Mouse (Mus musculus): ENCODE data around the gene Comt. TPM values are rescaled to one million over a fixed set of nuclear protein-coding genes. Genes with fewer than 3 reads are reported as not detected.

The Comt gene
- polyA plus RNA-seq (2012): 7.4 and 19.9 TPM in 2 replicates

DNA sequence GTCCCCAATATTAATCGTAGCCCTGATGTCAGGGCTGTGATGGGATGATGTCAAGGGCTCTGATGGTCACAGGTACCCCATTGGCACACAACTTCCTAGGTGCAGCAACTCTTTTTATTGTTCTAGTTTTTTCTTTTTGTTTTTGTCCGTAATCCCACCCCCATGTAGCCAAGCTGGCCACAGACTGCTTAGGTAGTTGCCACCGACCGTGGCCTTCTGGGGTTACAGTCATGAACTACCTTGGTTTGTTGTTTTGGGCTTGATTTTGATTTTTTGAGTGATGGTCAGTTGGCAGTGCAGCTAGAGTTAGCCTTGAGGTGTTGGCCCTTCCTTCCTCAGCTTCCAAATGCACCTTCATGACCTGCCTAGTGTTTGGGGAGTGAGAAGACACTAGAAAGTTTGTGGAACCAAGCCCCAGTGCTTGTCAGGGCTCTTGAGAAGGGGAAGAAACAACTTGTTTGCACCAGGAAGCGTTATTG, at the start of gene Comt:
Gene Comt (minus strand): TSS at position 51 of the 479 bp plus-strand sequence.
- peaks cover 74% of the 10 kb centered on the region for H3K4me1 ChIP-seq (ENCODE audit: control insufficient read depth)
- H3K4me3 ChIP-seq (replicated peaks): peak within 1 kb of the TSS; percentile 89
- no peaks in the 10 kb centered on the region for H3K27me3 ChIP-seq (ENCODE audit: control insufficient read depth)
- H3K36me3 ChIP-seq (ENCODE audit: control insufficient read depth): peaks cover 76% of the 10 kb centered on the region
- TF ChIP-seq GATA1 (IDR thresholded peaks at IDR 0.05; ENCODE audit: low read length): no peak
- TF ChIP-seq TAL1 (IDR thresholded peaks at IDR 0.05; ENCODE audit: low read length): no peak
- no peaks in the 10 kb centered on the region for H3K9me3 ChIP-seq (ENCODE audit: control insufficient read depth, low read length)

DNA sequence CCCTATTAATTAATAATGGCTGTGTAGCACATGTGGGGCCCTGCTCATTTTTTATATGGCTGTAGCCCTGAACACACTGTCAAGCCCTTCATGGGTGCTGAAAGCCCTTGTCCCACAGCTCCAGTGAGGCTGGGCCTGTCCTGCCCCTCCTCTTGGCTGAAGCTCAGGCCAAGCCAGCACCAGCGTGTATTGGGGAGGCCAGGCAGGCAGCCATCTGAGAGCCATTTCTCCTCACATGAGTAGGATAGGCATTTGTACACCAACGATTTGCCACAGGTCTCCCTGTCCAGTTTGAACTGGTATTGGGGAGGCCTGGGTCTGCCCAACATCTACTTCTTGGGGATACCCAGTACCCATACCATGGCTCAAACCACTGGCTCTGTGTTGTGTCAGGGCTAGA, 47.4 kb upstream of the Comt start:
- Histone ChIP-seq H3K4me1 (ENCODE audit: control insufficient read depth) (peaks cover 2% of the 10 kb centered on the region; the same call in 1 of the 2 replicates), H3K4me3 (replicated peaks) (no peak overlapping the region), H3K9me3 (ENCODE audit: control insufficient read depth, low read length) (no peaks in the 10 kb centered on the region), H3K27me3 (ENCODE audit: control insufficient read depth) (no peaks in the 10 kb centered on the region), H3K36me3 (ENCODE audit: control insufficient read depth) (peaks cover 100% of the 10 kb centered on the region)
- TF ChIP-seq GATA1 (IDR thresholded peaks at IDR 0.05; ENCODE audit: low read length): no peak
- no peak for TF ChIP-seq TAL1 (IDR thresholded peaks at IDR 0.05; ENCODE audit: low read length)

GRCm38 (mm10) chr16:18472976-18473375, 46.3 kb upstream of the Comt start:
- no peak overlapping the region for H3K4me3 ChIP-seq (replicated peaks)
- no peaks in the 10 kb centered on the region for H3K27me3 ChIP-seq (ENCODE audit: control insufficient read depth)
- H3K9me3 ChIP-seq (ENCODE audit: control insufficient read depth, low read length): no peaks in the 10 kb centered on the region
- H3K36me3 ChIP-seq (ENCODE audit: control insufficient read depth): peaks cover 100% of the 10 kb centered on the region
- H3K4me1 ChIP-seq (ENCODE audit: control insufficient read depth): peaks cover under 1% of the 10 kb centered on the region; the same call in 1 of the 2 replicates
- TF ChIP-seq TAL1 (IDR thresholded peaks at IDR 0.05; ENCODE audit: low read length): no peak
- no peak for TF ChIP-seq GATA1 (IDR thresholded peaks at IDR 0.05; ENCODE audit: low read length)

DNA sequence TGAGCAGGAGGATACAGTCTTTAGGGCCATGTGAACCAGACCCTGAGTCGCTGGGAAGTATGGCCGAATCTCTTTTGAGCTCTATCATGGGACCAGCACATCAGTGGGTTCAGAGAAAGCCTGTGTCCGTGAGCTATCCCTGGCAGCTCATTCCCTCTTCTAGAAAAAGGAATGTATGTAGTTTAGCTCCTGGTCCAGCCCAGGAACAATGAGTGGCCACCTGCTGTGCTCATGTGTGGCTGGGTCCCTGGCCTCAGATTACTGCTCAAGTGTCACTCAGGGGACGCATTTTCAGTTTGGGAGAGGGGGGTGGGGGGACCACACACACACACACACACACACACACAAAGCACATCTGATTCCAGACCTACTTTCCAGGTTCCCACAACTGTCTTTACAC, 45.8 kb upstream of the Comt start:
- TF ChIP-seq GATA1 (IDR thresholded peaks at IDR 0.05; ENCODE audit: low read length): no peak
- no peak for TF ChIP-seq TAL1 (IDR thresholded peaks at IDR 0.05; ENCODE audit: low read length)
- Histone ChIP-seq H3K27me3 (ENCODE audit: control insufficient read depth) (no peaks in the 10 kb centered on the region), H3K36me3 (ENCODE audit: control insufficient read depth) (peaks cover 100% of the 10 kb centered on the region), H3K9me3 (ENCODE audit: control insufficient read depth, low read length) (no peaks in the 10 kb centered on the region), H3K4me3 (replicated peaks) (no peak overlapping the region), H3K4me1 (ENCODE audit: control insufficient read depth) (no peaks in the 10 kb centered on the region)

GRCm38 (mm10) chr16:18471976-18472375, 45.3 kb upstream of the Comt start:
- Histone ChIP-seq H3K36me3 (ENCODE audit: control insufficient read depth) (peaks cover 100% of the 10 kb centered on the region), H3K27me3 (ENCODE audit: control insufficient read depth) (no peaks in the 10 kb centered on the region), H3K4me3 (replicated peaks) (no peak overlapping the region), H3K4me1 (ENCODE audit: control insufficient read depth) (no peaks in the 10 kb centered on the region), H3K9me3 (ENCODE audit: control insufficient read depth, low read length) (no peaks in the 10 kb centered on the region)
- TF ChIP-seq TAL1 (IDR thresholded peaks at IDR 0.05; ENCODE audit: low read length) (no peak), GATA1 (IDR thresholded peaks at IDR 0.05; ENCODE audit: low read length) (no peak)

- TF ChIP-seq GATA1 (IDR thresholded peaks at IDR 0.05; ENCODE audit: low read length) (no peak), TAL1 (IDR thresholded peaks at IDR 0.05; ENCODE audit: low read length) (no peak)
- H3K27me3 ChIP-seq (ENCODE audit: control insufficient read depth): no peaks in the 10 kb centered on the region
Measured at GRCm38 (mm10) chr16:18471381-18471955, 44.8 kb upstream of the Comt start.

DNA sequence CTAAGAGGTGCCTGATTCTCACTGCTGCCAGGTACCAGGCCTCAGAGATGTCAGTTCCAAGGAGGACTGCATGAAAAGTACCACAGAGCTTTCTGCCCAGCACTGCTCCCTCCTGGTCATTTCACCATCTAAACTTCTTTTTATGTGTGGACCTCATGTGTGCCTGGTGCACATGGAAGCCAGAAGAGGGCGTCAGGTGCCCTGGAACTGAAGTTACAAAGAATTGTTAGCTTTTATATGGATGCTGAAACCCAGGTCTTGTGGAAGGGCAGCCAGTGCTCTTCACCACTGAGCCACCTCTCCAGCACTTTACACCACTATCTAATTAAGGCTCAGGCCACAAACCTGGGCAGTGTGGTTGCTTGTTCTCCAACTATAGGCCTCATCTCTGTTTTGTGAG, 44.2 kb upstream of the Comt start:
- no peak overlapping the region for H3K4me3 ChIP-seq (replicated peaks)
- peaks cover 100% of the 10 kb centered on the region for H3K36me3 ChIP-seq (ENCODE audit: control insufficient read depth)
- H3K27me3 ChIP-seq (ENCODE audit: control insufficient read depth): no peaks in the 10 kb centered on the region
- TF ChIP-seq TAL1 (IDR thresholded peaks at IDR 0.05; ENCODE audit: low read length): no peak
- no peaks in the 10 kb centered on the region for H3K4me1 ChIP-seq (ENCODE audit: control insufficient read depth)
- H3K9me3 ChIP-seq (ENCODE audit: control insufficient read depth, low read length): no peaks in the 10 kb centered on the region

More at GRCm38 (mm10) chr16:18471381-18471955, 44.8 kb upstream of the Comt start:
- Histone ChIP-seq H3K36me3 (ENCODE audit: control insufficient read depth) (peaks cover 100% of the 10 kb centered on the region), H3K4me3 (replicated peaks) (no peak overlapping the region), H3K4me1 (ENCODE audit: control insufficient read depth) (no peaks in the 10 kb centered on the region), H3K9me3 (ENCODE audit: control insufficient read depth, low read length) (no peaks in the 10 kb centered on the region)

DNA sequence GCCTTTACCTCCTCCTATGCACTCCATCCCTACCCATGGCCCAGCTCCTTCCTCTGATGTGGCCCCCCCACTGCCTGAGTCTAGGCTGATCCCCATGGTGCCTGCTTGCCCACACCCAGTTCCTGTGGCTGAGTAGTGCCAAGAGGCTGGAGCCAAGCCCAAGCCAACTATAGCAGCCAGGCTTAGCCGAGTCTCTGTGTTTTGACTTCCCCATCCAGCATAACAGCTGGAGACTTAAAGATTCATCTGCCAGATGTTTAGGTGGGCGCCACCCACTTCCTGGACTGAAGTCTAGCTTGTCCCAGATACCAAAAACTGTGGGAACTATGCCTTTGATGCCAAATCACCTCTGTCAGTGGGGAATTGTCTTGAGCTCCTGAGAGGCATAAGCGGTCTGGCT, 37.6 kb upstream of the Comt start:
- peaks cover 20% of the 10 kb centered on the region for H3K4me1 ChIP-seq (ENCODE audit: control insufficient read depth)
- no peaks in the 10 kb centered on the region for H3K9me3 ChIP-seq (ENCODE audit: control insufficient read depth, low read length)
- H3K36me3 ChIP-seq (ENCODE audit: control insufficient read depth): peaks cover 100% of the 10 kb centered on the region
- TF ChIP-seq GATA1 (IDR thresholded peaks at IDR 0.05; ENCODE audit: low read length) (no peak), TAL1 (IDR thresholded peaks at IDR 0.05; ENCODE audit: low read length) (no peak)
- H3K27me3 ChIP-seq (ENCODE audit: control insufficient read depth): no peaks in the 10 kb centered on the region
- H3K4me3 ChIP-seq (replicated peaks): no peak overlapping the region

DNA sequence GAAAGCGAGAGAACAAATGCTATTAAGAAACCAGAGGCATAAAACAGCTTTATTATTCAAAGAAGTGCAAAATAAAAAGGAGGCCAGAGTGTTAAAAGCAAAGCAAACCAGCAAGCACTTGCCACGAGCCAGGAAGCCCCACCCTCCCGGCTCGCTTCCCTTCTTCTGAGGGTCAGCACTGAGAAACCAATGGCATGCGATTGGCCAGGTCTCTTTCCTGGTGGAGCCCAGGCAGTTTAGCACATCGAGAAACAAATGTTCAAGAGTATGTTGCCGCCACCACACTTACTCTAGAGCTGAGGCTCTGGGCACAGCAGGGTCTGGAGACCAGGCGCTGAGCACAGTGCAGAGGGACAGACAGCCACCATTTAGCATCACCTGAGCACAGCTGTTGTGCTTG, 35.9 kb upstream of the Comt start:
- TF ChIP-seq TAL1 (IDR thresholded peaks at IDR 0.05; ENCODE audit: low read length): no peak
- no peak for TF ChIP-seq GATA1 (IDR thresholded peaks at IDR 0.05; ENCODE audit: low read length)
- Histone ChIP-seq H3K9me3 (ENCODE audit: control insufficient read depth, low read length) (no peaks in the 10 kb centered on the region), H3K4me1 (ENCODE audit: control insufficient read depth) (peaks cover 35% of the 10 kb centered on the region), H3K4me3 (replicated peaks) (no peak overlapping the region), H3K36me3 (ENCODE audit: control insufficient read depth) (peaks cover 100% of the 10 kb centered on the region), H3K27me3 (ENCODE audit: control insufficient read depth) (no peaks in the 10 kb centered on the region)

GRCm38 (mm10) chr16:18462031-18462430, 35.4 kb upstream of the Comt start:
- H3K4me1 ChIP-seq (ENCODE audit: control insufficient read depth): peaks cover 40% of the 10 kb centered on the region

More at GRCm38 (mm10) chr16:18462031-18462430, 35.4 kb upstream of the Comt start:
- Histone ChIP-seq H3K36me3 (ENCODE audit: control insufficient read depth) (peaks cover 100% of the 10 kb centered on the region), H3K27me3 (ENCODE audit: control insufficient read depth) (no peaks in the 10 kb centered on the region), H3K4me3 (replicated peaks) (no peak overlapping the region), H3K9me3 (ENCODE audit: control insufficient read depth, low read length) (no peaks in the 10 kb centered on the region)
- TF ChIP-seq GATA1 (IDR thresholded peaks at IDR 0.05; ENCODE audit: low read length) (no peak), TAL1 (IDR thresholded peaks at IDR 0.05; ENCODE audit: low read length) (no peak)
